In genomic region chr4:155218104-155218732, GRCm38 (mm10) we compare ENCODE assay signal across 8 mouse cellular contexts. TPM values are rescaled to one million over a fixed set of nuclear protein-coding genes. Genes with fewer than 3 reads are reported as not detected.
A peak's percentile ranks its signal among the peaks of the same experiment; 100 is the strongest.
DNase-seq lines count a peak whose midpoint lies in the region; ATAC-seq and TF ChIP-seq lines count a peak whose summit lies in the region.

No protein-coding gene starts in this region.

- WGBS in neural tube, embryonic 11.5 days = 68% methylated on average over 9 of the region's 9 CpGs
- WGBS in limb, embryonic 14.5 days = 74% methylated on average over 9 of the region's 9 CpGs
- 81% methylated on average over 9 of the region's 9 CpGs for WGBS in stomach, embryonic 15.5 days

- no peak overlapping the region; the same call in 1 of the 2 replicates for H3K9ac ChIP-seq in neural tube, embryonic 11.5 days (ENCODE audit: low read length)
- H3K9ac ChIP-seq in limb, embryonic 14.5 days (ENCODE audit: low read depth, low read length, severe bottlenecking) = no peak overlapping the region
- no peak overlapping the region for H3K9ac ChIP-seq in stomach, embryonic 15.5 days

- no peak overlapping the region for H3K27ac ChIP-seq in neural tube, embryonic 11.5 days (ENCODE audit: low read depth, low read length)
- no peak overlapping the region for H3K27ac ChIP-seq in limb, embryonic 14.5 days (replicated peaks; ENCODE audit: low read depth, low read length)
- H3K27ac ChIP-seq in stomach, embryonic 15.5 days = no peak overlapping the region

- H3K9me3 ChIP-seq in neural tube, embryonic 11.5 days (ENCODE audit: control insufficient read depth, low read length) = no peaks in the 10 kb centered on the region
- no peaks in the 10 kb centered on the region for H3K9me3 ChIP-seq in limb, embryonic 14.5 days (ENCODE audit: control insufficient read depth, low read length)
- H3K9me3 ChIP-seq in stomach, embryonic 15.5 days = no peaks in the 10 kb centered on the region

- no peak for ATAC-seq in neural tube, embryonic 11.5 days (ENCODE audit: insufficient read depth, low FRiP score, low TSS enrichment)
- no peak for ATAC-seq in limb, embryonic 14.5 days (ENCODE audit: low FRiP score, low read depth)
- ATAC-seq in stomach, embryonic 15.5 days (ENCODE audit: insufficient read depth, low FRiP score, low read depth) = no peak

- peak; percentile 21 for DNase-seq in embryo, embryonic 10.5 days (ENCODE audit: low spot score)
- no peak for DNase-seq in embryo, embryonic 11 days
- DNase-seq in neural tube, embryonic 11.5 days (ENCODE audit: low spot score) = no peak
- no peak for DNase-seq in neural tube, embryonic 10.5 days (ENCODE audit: extremely low spot score, low spot score)
- DNase-seq in limb, embryonic 14.5 days (ENCODE audit: low spot score) = no peak
- no peak for DNase-seq in gastrocnemius, adult 18-20 months (ENCODE audit: low spot score)
- DNase-seq in urinary bladder, postnatal 10 days (ENCODE audit: low spot score) = no peak

- peak overlapping the region; percentile 100 for H3K4me2 ChIP-seq in neural tube, embryonic 11.5 days (ENCODE audit: low read depth)
- H3K4me2 ChIP-seq in limb, embryonic 14.5 days (replicated peaks; ENCODE audit: low read depth, low read length, severe bottlenecking) = peak overlapping the region; percentile 98
- peak overlapping the region; percentile 88 for H3K4me2 ChIP-seq in stomach, embryonic 15.5 days

- H3K4me3 ChIP-seq in neural tube, embryonic 11.5 days (ENCODE audit: low read depth, low read length) = peak overlapping the region; percentile 96; the same call in 1 of the 2 replicates
- peak overlapping the region; percentile 90 for H3K4me3 ChIP-seq in limb, embryonic 14.5 days (replicated peaks; ENCODE audit: low read length)
- H3K4me3 ChIP-seq in stomach, embryonic 15.5 days (replicated peaks) = peak overlapping the region; percentile 79; the same call in 1 of the 2 replicates

- no peaks in the 10 kb centered on the region for H3K27me3 ChIP-seq in neural tube, embryonic 11.5 days (ENCODE audit: control insufficient read depth, insufficient read depth, low read length)
- no peaks in the 10 kb centered on the region for H3K27me3 ChIP-seq in limb, embryonic 14.5 days (ENCODE audit: control insufficient read depth, insufficient read depth, low read length)
- no peaks in the 10 kb centered on the region for H3K27me3 ChIP-seq in stomach, embryonic 15.5 days (replicated peaks)

- TF ChIP-seq POLR2A in limb, embryonic 14.5 days (IDR thresholded peaks at IDR 0.05; ENCODE audit: borderline replicate concordance, extremely low read depth, insufficient read depth, insufficient read length) = no peak

- peaks cover 76% of the 10 kb centered on the region for H3K4me1 ChIP-seq in neural tube, embryonic 11.5 days (ENCODE audit: control insufficient read depth, insufficient read depth, low read length)
- peaks cover 71% of the 10 kb centered on the region for H3K4me1 ChIP-seq in limb, embryonic 14.5 days (ENCODE audit: control insufficient read depth, insufficient read depth, low read length)
- peaks cover 65% of the 10 kb centered on the region for H3K4me1 ChIP-seq in stomach, embryonic 15.5 days

- H3K36me3 ChIP-seq in neural tube, embryonic 11.5 days (ENCODE audit: control insufficient read depth, insufficient read depth, low read length) = no peaks in the 10 kb centered on the region; the same call in 1 of the 2 replicates
- H3K36me3 ChIP-seq in limb, embryonic 14.5 days (ENCODE audit: control insufficient read depth, insufficient read depth, low read length) = peaks cover 32% of the 10 kb centered on the region
- H3K36me3 ChIP-seq in stomach, embryonic 15.5 days = no peaks in the 10 kb centered on the region

RNA-seq across cellular contexts. Expression of gene Ski, which starts 4.2 kb away (rescaled TPM):
- 15.1 and 16.6 TPM in 2 replicates for polyA plus RNA-seq in neural tube, embryonic 11.5 days (2014; fragmentation: Nextera tagmentation; extraction: Ambion mirVana)
- 88.7 and 109 TPM in 2 replicates for polyA plus RNA-seq in limb, embryonic 14.5 days (2012; rRNA removed)
- 44.0 and 47.5 TPM in 2 replicates for polyA plus RNA-seq in limb, embryonic 14.5 days (2014; fragmentation: Nextera tagmentation; extraction: Ambion mirVana)
- 16.2 and 16.6 TPM in 2 replicates for polyA plus RNA-seq in stomach, embryonic 15.5 days (2015; fragmentation: Nextera tagmentation; extraction: Ambion mirVana)
- 10 to 100 TPM; 28.3 to 31.3 TPM for total RNA-seq in gastrocnemius, adult 18-20 months (2021)

RNA-seq across cellular contexts. Expression of gene Faap20, which starts 31.4 kb away (rescaled TPM):
- 96.6 and 98.1 TPM in 2 replicates for polyA plus RNA-seq in neural tube, embryonic 11.5 days (2014; fragmentation: Nextera tagmentation; extraction: Ambion mirVana)
- 64.6 and 85.1 TPM in 2 replicates for polyA plus RNA-seq in limb, embryonic 14.5 days (2012; rRNA removed)
- polyA plus RNA-seq in limb, embryonic 14.5 days (2014; fragmentation: Nextera tagmentation; extraction: Ambion mirVana) = 72.5 and 84.8 TPM in 2 replicates
- polyA plus RNA-seq in stomach, embryonic 15.5 days (2015; fragmentation: Nextera tagmentation; extraction: Ambion mirVana) = 64.5 and 65.8 TPM in 2 replicates
- 1 to 10 TPM; 5.2 to 6.6 TPM for total RNA-seq in gastrocnemius, adult 18-20 months (2021)
